Mouse (Mus musculus) C2C12 (cell line): ENCODE data around the gene Armcx4.

ENCODE experiments used
- CEBPB ChIP-seq: IDR thresholded peaks from one replicate; pipeline ENCODE4 v1.6.1; 2011; ENCODE audit warnings: low read depth, mild to moderate bottlenecking, control low read depth, moderate library complexity
- CTCF ChIP-seq: IDR thresholded peaks from one replicate; pipeline ENCODE4 v1.5.1; 2011; ENCODE audit not compliant: control insufficient read depth, insufficient read depth, insufficient read length
- FOSL1 ChIP-seq: IDR thresholded peaks from one replicate; pipeline ENCODE4 v1.8.0; 2011; ENCODE audit warnings: mild to moderate bottlenecking, low read length; ENCODE audit not compliant: poor library complexity, insufficient read depth, severe bottlenecking
- MAX ChIP-seq: IDR thresholded peaks from one replicate; pipeline ENCODE4 v1.6.1; 2011; ENCODE audit warnings: mild to moderate bottlenecking, control low read depth
- MYOD1 ChIP-seq: IDR thresholded peaks from one replicate; pipeline ENCODE4 v1.6.1; 2011; ENCODE audit warnings: low read depth; ENCODE audit not compliant: control insufficient read depth, insufficient read length
- MYOG ChIP-seq: IDR thresholded peaks from one replicate; pipeline ENCODE4 v1.6.1; 2011; ENCODE audit not compliant: control insufficient read depth, insufficient read length; ENCODE audit errors: extremely low read depth
- USF1 ChIP-seq: IDR thresholded peaks from one replicate; pipeline ENCODE4 v1.6.1; 2011; ENCODE audit warnings: low read depth, mild to moderate bottlenecking, control low read depth, moderate library complexity

GRCm38 (mm10) chrX:134716863-134717262, 30.5 kb downstream of the Armcx4 start:
- TF ChIP-seq CTCF = no peak
- no peak for TF ChIP-seq MAX
- no peak for TF ChIP-seq USF1
- no peak for TF ChIP-seq MYOG
- no peak for TF ChIP-seq MYOD1
- TF ChIP-seq CEBPB = no peak
- TF ChIP-seq FOSL1 = no peak
